Comparison of ENCODE assay signal across 14 mouse cellular contexts in genomic region chr11:96140726-96141175, GRCm38 (mm10). TPM values are rescaled to one million over a fixed set of nuclear protein-coding genes. Genes with fewer than 3 reads are reported as not detected.
A peak's percentile ranks its signal among the peaks of the same experiment; 100 is the strongest.
DNase-seq lines count a peak whose midpoint lies in the region; TF ChIP-seq lines count a peak whose summit lies in the region.
"Had no signal": no experiment of that assay in that cellular context is flagged by ENCODE, and none has a peak within 500 bp of the region (broad histone marks: within the 10 kb centered on the region; RNA-seq: fewer than 3 reads in every experiment).

No protein-coding gene starts in this region.

- no peaks in the 10 kb centered on the region for H3K36me3 ChIP-seq in liver, adult 2 months (ENCODE audit: control insufficient read depth, insufficient read depth, low read length)
- H3K36me3 ChIP-seq: hindbrain, embryonic 10.5 days; lung, embryonic 15.5 days had no signal

- no peak overlapping the region for H3K4me3 ChIP-seq in liver, adult 2 months (ENCODE audit: insufficient read depth, low read depth, low read length)
- H3K4me3 ChIP-seq: hindbrain, embryonic 10.5 days; lung, embryonic 15.5 days had no signal

- no peaks in the 10 kb centered on the region for H3K4me1 ChIP-seq in liver, adult 2 months (ENCODE audit: control insufficient read depth, insufficient read depth, low read length)

- TF ChIP-seq CTCF in liver, adult 2 months (IDR thresholded peaks at IDR 0.05; ENCODE audit: low read depth, low read length): no peak

- H3K27me3 ChIP-seq in liver, adult 2 months (ENCODE audit: control insufficient read depth, insufficient read depth, low read length): no peaks in the 10 kb centered on the region

- WGBS in liver, adult 2 months: 9% methylated on average over 4 of the region's 4 CpGs

- H3K27ac ChIP-seq in liver, adult 2 months (replicated peaks; ENCODE audit: insufficient read depth, low read depth, low read length): no peak overlapping the region
- H3K27ac ChIP-seq: hindbrain, embryonic 10.5 days; lung, embryonic 15.5 days had no signal

- no peak for TF ChIP-seq POLR2A in liver, adult 2 months (IDR thresholded peaks at IDR 0.05; ENCODE audit: extremely low read depth, insufficient read depth, low read length)

- no peak overlapping the region for H3K9ac ChIP-seq in liver, adult 2 months (ENCODE audit: low read depth, low read length)
- H3K9ac ChIP-seq: lung, embryonic 15.5 days had no signal

- H3K79me2 ChIP-seq in liver, adult 2 months (ENCODE audit: control insufficient read depth, insufficient read depth, low read length): no peaks in the 10 kb centered on the region

- peak; percentile 40 for DNase-seq in retina, embryonic 14.5 days (ENCODE audit: low spot score)
- no peak for DNase-seq in retina, postnatal 1 day
- peak; percentile 78 for DNase-seq in kidney, adult 11 months
- peak; percentile 47 for DNase-seq in liver, adult 2 months (ENCODE audit: extremely low read depth, low read depth, low spot score)
- DNase-seq in yolk sac, embryonic 10.5 days (ENCODE audit: low spot score): peak; percentile 88
- no peak for DNase-seq in cerebellum, postnatal 25 days
- no peak for DNase-seq in embryo, embryonic 10 days (ENCODE audit: low spot score)
- DNase-seq in frontal cortex, adult 2 months (ENCODE audit: extremely low spot score in 1 of 2, low spot score in 1 of 2): no peak
- DNase-seq: cerebellum, postnatal 10 days; thymus, postnatal 14 days had no signal

RNA-seq across cellular contexts. Expression of gene Ttll6, which starts 7.2 kb away (rescaled TPM):
- total RNA-seq in liver, adult 2 months (2014; rRNA removed): not detected in 2 replicates
- not detected in 2 replicates for polyA plus RNA-seq in liver, adult 2 months (2012; rRNA removed)
- 0.06 and 0.61 TPM in 2 replicates for polyA plus RNA-seq in frontal cortex, adult 2 months (2012; rRNA removed)
- total RNA-seq: heart, adult 18-20 months had no signal

RNA-seq across cellular contexts. Expression of gene Calcoco2, which starts 29.0 kb away (rescaled TPM):
- total RNA-seq in liver, adult 2 months (2014; rRNA removed): not detected in 2 replicates
- polyA plus RNA-seq in liver, adult 2 months (2012; rRNA removed): not detected in 2 replicates
- not detected in 2 replicates for polyA plus RNA-seq in frontal cortex, adult 2 months (2012; rRNA removed)
- total RNA-seq: heart, adult 18-20 months; left cerebral cortex, adult 18-20 months had no signal
- polyA plus RNA-seq: hindbrain, embryonic 10.5 days had no signal

RNA-seq across cellular contexts. Expression of gene Hoxb13, which starts 53.4 kb away (rescaled TPM):
- total RNA-seq in liver, adult 2 months (2014; rRNA removed): not detected in 2 replicates
- 0.05 TPM in 1 of 2 replicates, not detected in the other for polyA plus RNA-seq in liver, adult 2 months (2012; rRNA removed)
- polyA plus RNA-seq in frontal cortex, adult 2 months (2012; rRNA removed): not detected in 2 replicates
- total RNA-seq: heart, adult 18-20 months; left cerebral cortex, adult 18-20 months had no signal
- polyA plus RNA-seq: hindbrain, embryonic 10.5 days; lung, embryonic 15.5 days had no signal

Comparison
In these comparisons a context has a peak if more than half of its experiments do, and no peak if none do; other contexts are left out.
1. DNase-seq: peak in retina, embryonic 14.5 days (single experiment), kidney, adult 11 months (single experiment), liver, adult 2 months (single experiment) and yolk sac, embryonic 10.5 days (single experiment); none in retina, postnatal 1 day (single experiment), cerebellum, postnatal 25 days (0 of 2), embryo, embryonic 10 days (single experiment) and frontal cortex, adult 2 months (0 of 2).